Mouse (Mus musculus): ENCODE measurements around the gene 4933405L10Rik.

The 4933405L10Rik gene

GRCm38 (mm10) chr8:105757796-105758276 is 50.4 kb downstream of the 4933405L10Rik start:
- no peak for DNase-seq

GRCm38 (mm10) chr8:105758277-105759108 is 51.0 kb downstream of the 4933405L10Rik start, which contains the start of gene Gfod2:
Gfod2 (minus strand) TSS chr8:105758664.
- DNase-seq = peak; percentile 98
